Mouse (Mus musculus): ENCODE measurements at regions not wholly inside any gene's neighbourhood (a gene's known extent, or its start where the extent isn't known, plus 50 kb on each side); places are given as distances from the start of the nearest gene placed in this dataset.

DNA sequence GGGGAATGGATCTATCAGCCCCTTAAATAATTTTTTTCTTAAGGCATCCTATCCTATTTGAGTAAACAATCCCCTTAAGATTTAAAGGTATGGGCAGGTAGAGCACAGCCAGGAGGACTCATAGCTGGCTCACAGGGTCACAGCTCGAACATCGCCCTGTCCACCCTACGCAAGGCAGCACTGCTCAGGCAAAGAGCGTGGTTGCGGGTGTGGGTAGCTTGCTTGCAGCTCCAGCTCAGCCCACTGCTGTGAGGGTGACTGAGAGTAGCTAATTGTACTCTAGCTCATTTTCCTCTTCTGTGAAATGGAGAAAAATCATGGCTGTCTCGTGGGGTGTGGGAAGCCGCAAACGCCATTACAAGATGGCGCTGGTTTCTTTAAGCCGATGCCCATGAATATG lies 350.1 kb upstream of the Jmjd1c start:
- DNase-seq (ENCODE audit: low spot score) (no peak), ATAC-seq (replicated peaks; ENCODE audit: low FRiP score) (no peak)
- WGBS: 92% methylated on average over 10 of the region's 10 CpGs
- no peak overlapping the region for H3K4me2 ChIP-seq
- no peaks in the 10 kb centered on the region for H3K4me1 ChIP-seq (replicated peaks; ENCODE audit: control insufficient read depth, insufficient read depth, low read length)
- no peak overlapping the region for H3K9ac ChIP-seq (ENCODE audit: low read depth, low read length)
- no peaks in the 10 kb centered on the region for H3K36me3 ChIP-seq (ENCODE audit: control insufficient read depth, insufficient read depth, low read length)
- H3K9me3 ChIP-seq (ENCODE audit: control insufficient read depth, low read length): no peaks in the 10 kb centered on the region
- H3K4me3 ChIP-seq (ENCODE audit: low read depth, low read length): no peak overlapping the region
- no peaks in the 10 kb centered on the region for H3K27me3 ChIP-seq (replicated peaks; ENCODE audit: control insufficient read depth, insufficient read depth, low read length)
- H3K27ac ChIP-seq (ENCODE audit: low read depth, low read length): no peak overlapping the region

DNA sequence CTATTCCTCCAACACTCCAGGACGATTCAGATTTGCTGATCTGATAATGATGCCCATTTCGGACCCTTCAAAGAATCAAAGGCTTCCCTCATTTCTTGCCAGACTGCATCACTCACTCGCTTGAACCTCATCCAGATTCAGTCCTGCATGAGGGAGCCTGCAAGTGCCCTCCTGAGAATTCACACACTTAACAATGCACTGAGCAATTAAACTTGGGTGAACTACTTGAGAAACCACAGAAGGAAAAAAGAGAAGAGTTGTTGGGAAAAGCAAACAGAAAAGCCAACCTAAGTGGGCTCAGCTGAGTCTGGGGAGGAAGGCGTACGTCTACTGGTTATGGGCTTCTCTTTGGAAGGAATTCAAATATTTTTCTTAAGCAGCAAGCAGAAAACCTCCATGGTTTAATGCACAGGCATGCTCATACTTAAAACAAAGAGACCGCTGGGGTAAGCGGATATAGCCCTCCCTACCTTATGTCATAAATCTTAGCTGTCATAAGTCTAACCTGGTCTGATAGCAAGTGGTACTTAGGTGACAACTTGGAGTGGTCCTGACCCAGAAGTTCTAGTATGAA lies 343.6 kb upstream of the Jmjd1c start:
- Histone ChIP-seq H3K4me1 (replicated peaks; ENCODE audit: control insufficient read depth, insufficient read depth, low read length) (no peaks in the 10 kb centered on the region), H3K36me3 (ENCODE audit: control insufficient read depth, insufficient read depth, low read length) (no peaks in the 10 kb centered on the region), H3K9me3 (ENCODE audit: control insufficient read depth, low read length) (no peaks in the 10 kb centered on the region), H3K27me3 (replicated peaks; ENCODE audit: control insufficient read depth, insufficient read depth, low read length) (no peaks in the 10 kb centered on the region), H3K4me3 (ENCODE audit: low read depth, low read length) (no peak overlapping the region), H3K9ac (ENCODE audit: low read depth, low read length) (no peak overlapping the region), H3K4me2 (no peak overlapping the region), H3K27ac (ENCODE audit: low read depth, low read length) (no peak overlapping the region)
- ATAC-seq (replicated peaks; ENCODE audit: low FRiP score) (no peak), DNase-seq (ENCODE audit: low spot score) (no peak)
- 84% methylated on average over 7 of the region's 7 CpGs for whole genome bisulfite sequencing

GRCm38 (mm10) chr10:66756866-66757265 lies 339.1 kb upstream of the Jmjd1c start:
- Histone ChIP-seq H3K27ac (ENCODE audit: low read depth, low read length) (no peak overlapping the region), H3K9ac (ENCODE audit: low read depth, low read length) (no peak overlapping the region), H3K4me2 (no peak overlapping the region), H3K9me3 (ENCODE audit: control insufficient read depth, low read length) (no peaks in the 10 kb centered on the region), H3K4me3 (ENCODE audit: low read depth, low read length) (no peak overlapping the region), H3K27me3 (replicated peaks; ENCODE audit: control insufficient read depth, insufficient read depth, low read length) (no peaks in the 10 kb centered on the region), H3K36me3 (ENCODE audit: control insufficient read depth, insufficient read depth, low read length) (no peaks in the 10 kb centered on the region), H3K4me1 (replicated peaks; ENCODE audit: control insufficient read depth, insufficient read depth, low read length) (no peaks in the 10 kb centered on the region)
- WGBS: 74% methylated on average over 4 of the region's 4 CpGs
- ATAC-seq (replicated peaks; ENCODE audit: low FRiP score) (no peak), DNase-seq (ENCODE audit: low spot score) (no peak)

GRCm38 (mm10) chr10:66770161-66771030 lies 325.5 kb upstream of the Jmjd1c start:
- no peak overlapping the region for H3K27ac ChIP-seq (ENCODE audit: low read depth, low read length)
- 35% methylated on average over 21 of the region's 21 CpGs for WGBS
- no peak for DNase-seq (ENCODE audit: low spot score)
- no peaks in the 10 kb centered on the region for H3K36me3 ChIP-seq (ENCODE audit: control insufficient read depth, insufficient read depth, low read length)
- ATAC-seq (replicated peaks; ENCODE audit: low FRiP score): no peak
- no peak overlapping the region for H3K4me2 ChIP-seq
- H3K4me3 ChIP-seq (ENCODE audit: low read depth, low read length): no peak overlapping the region
- H3K4me1 ChIP-seq (replicated peaks; ENCODE audit: control insufficient read depth, insufficient read depth, low read length): no peaks in the 10 kb centered on the region
- H3K27me3 ChIP-seq (replicated peaks; ENCODE audit: control insufficient read depth, insufficient read depth, low read length): no peaks in the 10 kb centered on the region
- H3K9me3 ChIP-seq (ENCODE audit: control insufficient read depth, low read length): peaks cover 10% of the 10 kb centered on the region; the same call in 1 of the 2 replicates
- H3K9ac ChIP-seq (ENCODE audit: low read depth, low read length): no peak overlapping the region

DNA sequence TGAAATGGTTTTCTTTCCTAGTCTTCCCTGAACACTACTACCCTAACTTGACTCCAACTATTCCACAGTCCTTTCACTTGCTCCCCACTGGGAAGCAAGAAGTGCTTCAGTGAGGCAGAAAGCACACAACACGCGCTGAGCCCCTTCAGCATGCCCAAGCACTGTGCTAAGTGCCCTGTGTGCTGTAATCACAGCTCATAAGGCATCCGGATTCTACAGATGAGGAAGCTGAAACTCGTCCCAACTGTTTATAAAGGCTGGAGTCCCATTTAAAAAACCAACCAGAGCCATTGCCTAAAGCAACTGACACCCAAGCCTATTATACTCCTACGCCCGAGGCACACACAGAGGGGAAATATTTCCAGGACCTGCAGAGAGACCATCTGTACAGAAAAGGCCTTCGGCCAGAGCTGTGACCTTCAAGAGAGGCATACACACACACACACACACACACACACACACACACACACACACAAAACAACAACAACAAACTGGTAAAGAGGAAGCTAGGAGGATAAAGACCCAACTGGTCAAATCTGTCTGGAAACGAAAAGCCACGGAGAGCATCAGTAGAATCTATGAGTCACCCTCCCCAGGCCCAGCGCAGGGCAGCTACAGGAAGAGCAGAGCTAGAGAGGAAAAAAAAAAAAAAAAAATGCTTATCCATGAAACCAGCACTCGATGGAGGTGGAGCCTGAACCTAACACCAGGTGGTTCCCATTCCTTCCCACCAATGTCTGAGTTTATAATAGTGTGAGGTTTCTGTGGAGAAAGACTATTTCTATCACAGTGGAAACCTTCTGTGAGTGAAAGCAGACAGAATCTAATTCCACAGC lies 315.4 kb upstream of the Jmjd1c start:
- ATAC-seq (replicated peaks; ENCODE audit: low FRiP score): no peak

DNA sequence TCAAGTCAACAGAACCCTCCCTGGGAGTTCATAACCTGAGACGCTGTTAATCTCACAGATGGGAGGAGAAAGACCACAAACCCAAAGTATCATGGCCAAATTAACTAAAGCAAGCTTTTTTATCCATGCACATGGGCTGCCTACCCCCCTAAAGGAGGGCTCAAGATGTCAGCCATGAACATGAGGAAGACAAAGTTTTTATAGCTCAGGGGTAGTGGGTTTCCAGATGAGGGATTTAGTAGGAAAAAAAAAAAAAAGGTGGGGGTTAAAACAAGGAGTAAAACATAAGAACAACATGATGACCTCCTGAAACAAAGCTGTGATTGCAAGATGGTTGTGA lies 314.8 kb upstream of the Jmjd1c start:
- no peak for ATAC-seq (replicated peaks; ENCODE audit: low FRiP score)
- Histone ChIP-seq H3K9me3 (ENCODE audit: control insufficient read depth, low read length) (no peaks in the 10 kb centered on the region), H3K4me1 (replicated peaks; ENCODE audit: control insufficient read depth, insufficient read depth, low read length) (no peaks in the 10 kb centered on the region), H3K9ac (ENCODE audit: low read depth, low read length) (no peak overlapping the region), H3K27ac (ENCODE audit: low read depth, low read length) (no peak overlapping the region), H3K27me3 (replicated peaks; ENCODE audit: control insufficient read depth, insufficient read depth, low read length) (no peaks in the 10 kb centered on the region), H3K36me3 (ENCODE audit: control insufficient read depth, insufficient read depth, low read length) (no peaks in the 10 kb centered on the region), H3K4me2 (no peak overlapping the region), H3K4me3 (ENCODE audit: low read depth, low read length) (no peak overlapping the region)
- no peak for DNase-seq (ENCODE audit: low spot score)
- WGBS: 50% methylated on average over 1 of the region's 1 CpGs

More for the DNA sequence above, 315.4 kb upstream of the Jmjd1c start:
- H3K4me3 ChIP-seq (ENCODE audit: low read depth, low read length): no peak overlapping the region
- no peaks in the 10 kb centered on the region for H3K4me1 ChIP-seq (replicated peaks; ENCODE audit: control insufficient read depth, insufficient read depth, low read length)
- no peak overlapping the region for H3K4me2 ChIP-seq
- no peak overlapping the region for H3K9ac ChIP-seq (ENCODE audit: low read depth, low read length)
- H3K36me3 ChIP-seq (ENCODE audit: control insufficient read depth, insufficient read depth, low read length): no peaks in the 10 kb centered on the region
- no peaks in the 10 kb centered on the region for H3K9me3 ChIP-seq (ENCODE audit: control insufficient read depth, low read length)
- WGBS: 61% methylated on average over 11 of the region's 11 CpGs
- no peak for DNase-seq (ENCODE audit: low spot score)
- no peaks in the 10 kb centered on the region for H3K27me3 ChIP-seq (replicated peaks; ENCODE audit: control insufficient read depth, insufficient read depth, low read length)
- H3K27ac ChIP-seq (ENCODE audit: low read depth, low read length): no peak overlapping the region

DNA sequence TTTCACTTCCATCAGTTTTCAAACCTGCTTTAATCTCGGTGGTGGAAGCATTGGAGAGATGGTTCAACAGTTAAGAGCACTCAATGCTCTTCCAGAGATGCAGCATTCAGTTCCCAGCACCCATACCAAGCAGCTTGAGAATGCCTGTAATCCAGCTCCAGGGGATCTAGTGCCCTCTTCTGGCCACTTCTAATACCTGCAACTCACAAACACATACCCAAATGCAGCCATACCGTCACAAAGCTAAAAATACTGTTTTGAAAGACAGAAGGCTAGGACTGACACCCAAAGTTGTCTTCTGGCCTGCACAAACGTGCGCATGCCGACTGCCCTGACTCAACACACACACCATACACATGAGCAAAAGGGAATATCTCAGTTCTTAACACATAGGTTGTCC lies 313.9 kb upstream of the Jmjd1c start:
- WGBS: 84% methylated on average over 5 of the region's 5 CpGs
- Histone ChIP-seq H3K9ac (ENCODE audit: low read depth, low read length) (no peak overlapping the region), H3K27ac (ENCODE audit: low read depth, low read length) (no peak overlapping the region), H3K4me2 (no peak overlapping the region), H3K4me1 (replicated peaks; ENCODE audit: control insufficient read depth, insufficient read depth, low read length) (no peaks in the 10 kb centered on the region), H3K4me3 (ENCODE audit: low read depth, low read length) (no peak overlapping the region), H3K27me3 (replicated peaks; ENCODE audit: control insufficient read depth, insufficient read depth, low read length) (no peaks in the 10 kb centered on the region), H3K36me3 (ENCODE audit: control insufficient read depth, insufficient read depth, low read length) (no peaks in the 10 kb centered on the region), H3K9me3 (ENCODE audit: control insufficient read depth, low read length) (no peaks in the 10 kb centered on the region)
- DNase-seq (ENCODE audit: low spot score) (no peak), ATAC-seq (replicated peaks; ENCODE audit: low FRiP score) (no peak)

GRCm38 (mm10) chr10:66787812-66788211 lies 308.1 kb upstream of the Jmjd1c start:
- Histone ChIP-seq H3K4me1 (replicated peaks; ENCODE audit: control insufficient read depth, insufficient read depth, low read length) (no peaks in the 10 kb centered on the region), H3K4me3 (ENCODE audit: low read depth, low read length) (no peak overlapping the region), H3K27ac (ENCODE audit: low read depth, low read length) (no peak overlapping the region), H3K9me3 (ENCODE audit: control insufficient read depth, low read length) (no peaks in the 10 kb centered on the region), H3K27me3 (replicated peaks; ENCODE audit: control insufficient read depth, insufficient read depth, low read length) (no peaks in the 10 kb centered on the region), H3K4me2 (no peak overlapping the region), H3K36me3 (ENCODE audit: control insufficient read depth, insufficient read depth, low read length) (no peaks in the 10 kb centered on the region), H3K9ac (ENCODE audit: low read depth, low read length) (no peak overlapping the region)
- ATAC-seq (replicated peaks; ENCODE audit: low FRiP score) (no peak; the same call in 1 of the 2 replicates), DNase-seq (ENCODE audit: low spot score) (no peak)
- 75% methylated on average over 7 of the region's 7 CpGs for WGBS
